Mouse (Mus musculus) brain, embryonic 14.5 days (tissue): ENCODE data around the gene Hoxa3. TPM values are rescaled to one million over a fixed set of nuclear protein-coding genes. Genes with fewer than 3 reads are reported as not detected.

ENCODE experiments used
- DNase-seq: peaks from one replicate; pipeline ENCODE4 v3.0.0-alpha.2; 2011; ENCODE audit warnings: low read depth
- CTCF ChIP-seq: fragments of 200-500 bp; IDR thresholded peaks from 2 replicates; pipeline ENCODE4 v1.5.1; 2012; ENCODE audit warnings: inconsistent platforms, mild to moderate bottlenecking, moderate library complexity, borderline replicate concordance; ENCODE audit not compliant: insufficient read depth, insufficient read length; ENCODE audit errors: extremely low read depth
- POLR2A ChIP-seq: fragments of 200-500 bp; IDR thresholded peaks from 2 replicates; pipeline ENCODE4 v1.6.1; 2012; ENCODE audit warnings: mild to moderate bottlenecking, inconsistent platforms, borderline replicate concordance; ENCODE audit not compliant: poor library complexity, insufficient read depth, insufficient read length, severe bottlenecking; ENCODE audit errors: extremely low read depth
- polyA plus RNA-seq: library from polyadenylated mRNA; depleted of rRNA; stranded (reverse); fragments of >200 nt; gene quantifications from 2 replicates; pipeline ENCODE4 v1.2.3, GENCODE M21; 2012

Hoxa3 gene
- polyA plus RNA-seq, 1 experiment, result 20.3 TPM

DNA sequence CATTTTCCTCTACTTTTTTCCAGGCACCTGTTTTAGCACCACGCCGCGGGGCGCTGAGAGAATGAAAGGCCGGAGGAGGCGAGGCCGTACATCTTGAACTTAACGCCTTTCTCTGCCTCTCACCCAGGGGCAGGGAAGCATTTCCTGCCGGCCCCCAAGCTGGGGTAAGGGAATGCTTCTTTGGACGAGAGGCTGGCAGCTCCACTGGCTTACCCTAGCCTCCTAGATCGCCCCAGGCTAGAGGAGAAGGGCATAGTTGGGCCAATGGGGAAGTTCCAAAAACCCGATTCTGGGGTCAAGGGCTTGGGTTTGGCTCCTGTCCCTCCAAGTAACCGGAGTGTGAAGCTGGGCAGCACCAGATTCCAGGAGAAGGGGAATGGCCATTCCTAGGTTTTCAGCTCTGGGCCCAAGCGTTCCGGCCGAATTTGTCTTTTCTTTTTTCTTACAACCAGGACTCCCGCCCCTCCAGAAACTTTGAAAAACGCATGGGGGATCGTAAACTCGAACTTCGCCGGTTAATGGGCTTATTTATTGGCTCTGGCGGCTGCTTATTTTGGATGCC, 19.9 kb upstream of the Hoxa3 start:
- no peak for DNase-seq
- TF ChIP-seq CTCF (no peak), POLR2A (no peak)

DNA sequence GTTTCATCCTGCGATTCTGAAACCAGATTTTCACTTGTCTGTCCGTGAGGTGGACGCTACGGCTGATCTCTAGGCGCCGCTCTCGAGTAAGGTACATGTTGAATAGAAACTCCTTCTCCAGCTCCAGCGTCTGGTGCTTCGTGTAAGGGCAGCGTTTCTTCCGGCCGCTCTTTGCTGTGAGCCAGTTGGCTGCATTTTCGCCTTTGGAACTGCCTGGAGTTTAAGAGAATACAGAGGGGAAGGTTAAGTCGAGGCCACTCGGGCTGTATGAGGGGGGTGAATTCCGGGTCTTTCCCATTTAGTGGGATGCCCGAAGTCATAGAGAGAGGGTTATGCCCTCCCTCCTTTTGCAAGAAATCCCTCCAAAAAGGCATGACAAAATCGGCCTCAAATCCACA, 19.4 kb upstream of the Hoxa3 start:
- TF ChIP-seq CTCF, result no peak
- no peak for TF ChIP-seq POLR2A
- no peak for DNase-seq

- no peak for TF ChIP-seq POLR2A
- no peak for DNase-seq
These were observed 18.9 kb upstream of the Hoxa3 start for GRCm38 (mm10) chr6:52231885-52232567.

- DNase-seq, result no peak
- TF ChIP-seq CTCF, result no peak
- TF ChIP-seq POLR2A, result no peak
These were observed 17.5 kb upstream of the Hoxa3 start, which contains the start of gene Hoxa9 for GRCm38 (mm10) chr6:52230516-52231165. Gene Hoxa9 (minus strand): TSS chr6:52231089.

DNA sequence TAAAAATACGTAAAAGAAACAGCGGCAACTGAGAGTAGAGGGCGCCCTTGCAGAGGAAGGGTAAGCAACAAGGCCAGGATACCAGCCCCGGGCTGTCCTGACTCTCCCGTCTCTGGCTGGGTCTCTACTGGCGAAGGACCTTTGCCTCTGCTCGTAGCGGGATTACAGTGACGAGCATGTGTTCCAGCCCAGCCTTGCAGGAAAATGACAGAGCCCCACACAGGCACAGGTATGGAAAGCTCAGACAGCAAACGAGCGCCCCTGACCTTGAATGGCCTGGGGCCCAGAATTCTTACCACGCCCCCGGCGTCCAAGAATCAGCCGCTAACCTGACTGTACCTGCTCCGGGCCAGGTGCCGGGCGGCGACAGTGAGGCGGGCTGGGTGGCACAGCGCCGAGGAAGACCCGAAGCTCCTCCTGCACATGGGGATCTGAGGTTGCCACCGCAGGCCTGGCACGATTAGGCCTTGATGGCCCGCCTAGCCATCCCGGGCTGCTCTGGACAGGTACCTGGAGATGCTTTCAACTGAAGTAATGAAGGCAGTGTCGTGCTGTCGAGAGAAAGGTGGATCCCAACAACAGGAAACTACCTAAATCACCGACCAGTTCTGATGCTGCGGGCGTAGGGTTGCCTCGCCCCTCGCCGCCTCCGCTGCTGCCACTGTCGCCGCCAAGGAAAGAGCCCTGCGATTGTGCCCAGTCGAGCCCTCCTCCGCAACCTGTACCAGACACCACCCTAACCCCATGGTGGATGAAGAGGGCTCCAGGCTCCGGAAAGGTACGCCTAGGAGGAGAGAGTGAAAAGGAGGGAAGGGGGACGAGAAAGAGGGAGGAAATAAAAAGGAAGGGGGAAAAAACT, 16.7 kb upstream of the Hoxa3 start:
- TF ChIP-seq CTCF, result no peak
- no peak for TF ChIP-seq POLR2A
- no peak for DNase-seq

DNA sequence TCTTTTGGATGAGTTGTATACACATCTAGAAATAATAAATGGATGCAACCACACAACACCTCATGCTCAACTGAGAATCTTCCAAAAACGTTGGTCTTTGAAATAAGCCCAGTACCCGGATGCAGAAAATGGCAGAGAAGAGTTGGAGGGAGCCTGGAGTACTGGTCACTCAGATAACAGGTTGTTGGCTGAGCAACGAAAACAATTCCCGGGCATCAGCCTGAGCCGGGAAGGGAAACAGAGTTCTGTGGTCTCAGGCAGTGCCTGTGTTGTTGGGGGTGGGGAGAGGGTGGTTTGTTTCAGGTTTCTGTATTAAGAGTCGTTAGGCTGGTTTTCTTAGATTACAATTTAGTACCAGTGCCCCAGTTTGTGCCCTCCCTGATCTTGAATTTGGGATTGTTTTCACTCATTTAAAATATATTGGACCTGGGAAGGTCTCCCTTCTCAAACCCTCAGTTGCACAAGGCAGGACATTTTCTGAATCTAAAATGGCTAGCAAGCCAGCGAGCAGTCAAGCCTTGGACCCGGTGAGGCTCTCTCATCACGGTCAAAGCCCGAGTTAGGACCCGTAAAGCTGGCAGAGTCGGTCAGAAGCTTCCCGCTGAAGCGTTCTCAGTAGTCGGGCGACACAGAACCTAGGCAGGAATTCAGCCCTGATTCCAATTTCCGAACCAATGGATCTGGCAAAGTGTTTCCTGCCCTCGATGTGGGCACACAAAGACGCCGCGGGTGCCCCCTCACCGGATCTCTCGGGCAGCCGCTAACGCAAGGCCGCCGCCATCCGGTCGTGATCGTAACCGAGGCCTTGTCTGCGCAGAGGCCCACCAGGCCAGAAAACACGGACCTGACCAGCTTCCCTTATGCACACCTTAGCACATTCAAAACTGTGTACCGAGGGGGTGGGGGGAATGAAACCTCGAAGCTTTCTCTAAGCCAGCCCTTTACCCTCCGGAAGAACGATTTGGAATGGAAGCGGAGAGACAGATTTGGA, 15.6 kb upstream of the Hoxa3 start:
- TF ChIP-seq POLR2A, result no peak
- no peak for TF ChIP-seq CTCF
- DNase-seq, result no peak

- DNase-seq, result no peak
These were observed 14.5 kb upstream of the Hoxa3 start for GRCm38 (mm10) chr6:52227470-52228222.

DNA sequence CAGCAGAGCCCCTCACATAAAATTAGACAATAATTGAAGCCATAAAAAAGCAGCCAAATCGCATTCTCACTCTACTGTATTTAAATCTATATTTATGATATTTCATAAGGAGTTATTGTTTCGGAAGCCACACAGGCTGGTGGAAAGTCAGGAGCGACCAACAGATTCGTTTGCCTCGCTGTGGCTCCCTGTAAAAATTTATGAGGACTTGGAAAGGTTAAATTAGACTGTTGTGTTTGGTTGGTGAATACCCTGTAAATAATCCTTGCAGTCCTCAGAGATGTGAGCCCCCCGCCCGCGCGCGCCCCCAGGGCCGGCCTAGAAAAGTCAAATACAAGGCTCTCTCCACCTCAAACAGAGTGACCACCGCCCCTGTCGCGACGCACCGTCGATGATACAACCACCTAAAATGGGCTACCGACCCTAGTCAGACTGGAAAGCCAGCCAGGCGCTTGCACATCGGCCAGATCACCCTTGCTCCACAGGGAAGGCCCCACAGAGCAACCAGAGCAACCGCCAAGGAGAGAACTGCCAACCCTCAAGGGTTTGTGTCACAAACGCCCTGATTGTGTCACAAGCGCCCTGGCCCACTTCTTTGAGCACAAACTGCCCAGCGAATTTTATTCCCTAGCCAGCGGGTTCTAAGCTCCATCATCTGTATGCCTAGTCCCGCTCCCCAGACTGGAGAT, 13.6 kb upstream of the Hoxa3 start:
- no peak for DNase-seq
- TF ChIP-seq POLR2A (no peak), CTCF (no peak)

More at GRCm38 (mm10) chr6:52227470-52228222, 14.5 kb upstream of the Hoxa3 start:
- TF ChIP-seq POLR2A (no peak), CTCF (no peak)

GRCm38 (mm10) chr6:52225612-52226568, 12.8 kb upstream of the Hoxa3 start:
- no peak for DNase-seq
- TF ChIP-seq CTCF (no peak), POLR2A (no peak)

GRCm38 (mm10) chr6:52224895-52225611, 11.9 kb upstream of the Hoxa3 start:
- DNase-seq, result no peak

More at GRCm38 (mm10) chr6:52224895-52225611, 11.9 kb upstream of the Hoxa3 start:
- TF ChIP-seq POLR2A, result no peak
- TF ChIP-seq CTCF, result no peak
